Mouse (Mus musculus) spleen, postnatal 36 days (tissue): ENCODE measurements around the gene Pbxip1.

Experiments used
- DNase-seq, 2 experiments: peaks; one replicate each; pipeline ENCODE4 v3.0.0; 2022; ENCODE audit warnings: low spot score in 2 of 2, mixed read lengths in 1 of 2

Pbxip1 gene

DNA sequence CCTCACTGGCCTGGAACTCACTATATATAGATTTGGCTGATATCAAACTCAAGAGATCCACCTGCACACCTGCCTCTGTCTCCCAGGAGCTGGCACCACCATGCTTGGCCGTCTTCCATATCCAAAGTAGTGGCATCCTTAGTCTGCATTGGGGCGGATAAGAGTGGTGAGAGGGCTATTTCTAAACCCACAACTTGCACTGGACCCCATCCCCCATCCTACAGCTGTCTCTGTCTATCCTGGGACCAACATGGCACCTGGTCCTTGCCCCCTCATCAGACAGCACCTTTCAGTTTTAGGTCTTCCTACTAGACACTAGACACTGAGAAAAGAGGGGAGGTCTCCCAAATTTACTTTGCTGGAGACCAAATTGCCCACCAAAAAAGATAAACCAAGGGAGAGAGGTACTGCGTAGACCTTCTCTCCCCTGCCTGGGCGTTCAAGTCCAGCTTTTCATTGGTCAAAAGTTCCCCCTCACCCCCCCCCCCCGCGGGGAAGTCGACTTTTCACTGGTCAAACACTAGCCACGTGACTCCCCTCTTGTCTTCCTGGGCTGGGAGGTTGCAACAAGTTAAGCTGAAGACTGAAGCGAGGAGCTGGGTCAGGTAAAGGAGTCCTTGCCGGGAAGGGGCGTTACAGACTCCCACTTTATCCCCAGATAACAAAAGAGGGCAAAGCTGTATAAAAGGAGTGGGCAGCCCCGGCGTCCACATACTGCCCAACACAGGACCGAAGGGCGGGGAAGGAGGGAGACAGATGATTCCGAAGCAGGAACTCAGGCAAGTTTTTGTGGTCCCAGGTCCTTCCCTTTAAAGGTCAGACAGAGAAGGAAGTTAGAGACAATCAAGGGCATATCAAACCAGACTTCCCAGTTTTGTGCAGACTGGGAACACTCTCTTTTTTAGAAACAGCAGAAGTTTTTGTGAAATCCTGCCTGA lies at the start of gene Pbxip1:
TSS of gene Pbxip1 (plus strand) at position 531 of the 938 bp plus-strand sequence.
- DNase-seq = peak; percentile 77 to 79

DNA sequence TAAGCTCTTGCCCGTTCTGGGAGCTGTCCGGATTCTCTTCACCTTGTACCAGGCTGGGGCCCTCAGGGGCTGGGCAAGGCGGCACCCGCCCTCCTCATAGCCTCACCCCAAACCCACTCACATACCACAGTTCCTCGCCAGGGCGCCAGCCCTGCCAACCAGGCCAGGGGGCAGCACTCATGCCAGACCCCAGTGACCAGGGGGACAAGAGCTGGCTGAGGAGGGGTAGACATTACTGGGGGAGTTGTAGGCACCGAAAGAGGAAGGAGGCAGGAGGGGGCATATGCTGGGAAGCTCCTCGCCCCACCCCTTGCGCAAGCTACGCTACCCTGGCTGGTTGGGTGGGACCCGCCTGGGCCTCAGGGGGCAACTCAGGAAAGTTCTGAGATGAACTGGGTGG lies 48.9 kb upstream of the Pbxip1 start:
- no peak for DNase-seq

DNA sequence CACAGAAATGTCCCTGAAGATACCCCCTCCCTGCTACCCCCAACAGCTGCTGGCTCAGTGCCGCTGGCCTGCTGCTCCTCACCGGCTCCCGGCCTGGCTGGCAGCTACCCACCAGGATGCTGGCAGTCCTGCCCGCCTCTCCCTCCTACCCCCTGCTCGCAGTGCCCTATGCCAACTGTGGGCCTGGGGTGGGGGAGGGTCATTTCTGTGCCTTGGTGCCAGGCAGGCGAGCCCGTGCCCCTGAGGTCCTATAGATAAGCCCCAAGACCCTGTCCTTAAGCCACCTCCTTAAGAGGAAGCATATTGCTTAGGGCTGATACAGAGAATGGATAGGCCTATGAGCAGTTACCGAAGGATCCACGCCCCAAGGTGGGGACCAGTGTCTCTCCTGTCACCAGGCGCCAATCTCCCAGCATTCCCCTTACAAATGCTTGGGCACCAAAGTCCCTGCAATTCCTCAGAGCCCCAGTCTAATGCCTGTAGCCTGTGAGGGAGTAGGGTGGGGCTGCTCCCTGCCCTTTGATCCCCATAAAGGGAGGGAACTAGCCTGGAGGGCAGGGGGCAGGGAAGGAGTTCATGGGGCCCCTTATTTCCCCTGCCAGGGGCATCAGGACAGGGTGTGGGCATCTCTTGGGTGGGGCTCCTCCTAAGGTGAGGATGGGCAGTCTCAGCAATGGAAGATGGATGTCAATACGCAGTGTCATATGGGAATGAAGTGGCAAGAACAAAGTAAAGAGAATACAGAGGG lies 48.2 kb upstream of the Pbxip1 start:
- no peak for DNase-seq

DNA sequence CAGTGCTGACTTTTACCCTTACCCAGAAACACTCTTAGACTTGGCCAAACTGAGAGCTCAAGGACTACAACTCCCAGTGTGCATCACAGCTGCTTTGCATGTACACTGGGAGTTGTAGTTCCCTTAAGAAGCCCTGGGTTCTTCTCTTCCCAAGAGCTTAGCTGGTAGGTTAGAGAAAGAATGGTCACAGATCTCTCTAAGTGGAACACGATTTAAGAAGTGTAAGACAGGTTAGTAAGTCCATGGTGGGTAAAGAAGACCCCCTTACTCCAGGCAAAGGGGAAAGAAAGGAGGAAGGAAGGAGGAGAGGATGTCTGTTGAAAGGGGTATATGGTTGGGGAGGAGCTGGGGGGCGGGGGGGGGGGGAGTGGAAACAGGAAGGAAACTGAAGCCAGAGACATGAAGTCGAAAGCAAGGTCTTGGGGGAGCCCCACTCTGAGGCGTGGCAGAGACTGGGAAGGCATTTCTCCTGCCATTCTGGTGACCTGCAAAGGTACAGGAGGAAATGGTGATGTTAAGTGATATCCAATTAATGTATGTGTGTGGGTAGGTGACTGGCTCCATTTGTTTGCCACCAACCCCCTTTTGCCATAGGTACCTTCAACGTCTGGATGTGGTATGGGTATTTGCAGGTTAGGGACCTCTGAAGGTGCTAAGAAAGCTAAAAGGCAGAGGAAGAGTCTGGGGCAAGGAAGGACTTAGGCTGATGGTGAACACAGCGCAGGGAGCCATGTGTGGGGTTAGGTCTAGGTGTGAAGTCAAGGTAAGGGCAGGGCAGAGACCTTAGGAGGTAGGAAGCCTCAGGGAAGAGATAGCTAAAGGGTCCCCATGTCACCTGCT lies 47.4 kb upstream of the Pbxip1 start:
- DNase-seq = peak; percentile 74 to 79

DNA sequence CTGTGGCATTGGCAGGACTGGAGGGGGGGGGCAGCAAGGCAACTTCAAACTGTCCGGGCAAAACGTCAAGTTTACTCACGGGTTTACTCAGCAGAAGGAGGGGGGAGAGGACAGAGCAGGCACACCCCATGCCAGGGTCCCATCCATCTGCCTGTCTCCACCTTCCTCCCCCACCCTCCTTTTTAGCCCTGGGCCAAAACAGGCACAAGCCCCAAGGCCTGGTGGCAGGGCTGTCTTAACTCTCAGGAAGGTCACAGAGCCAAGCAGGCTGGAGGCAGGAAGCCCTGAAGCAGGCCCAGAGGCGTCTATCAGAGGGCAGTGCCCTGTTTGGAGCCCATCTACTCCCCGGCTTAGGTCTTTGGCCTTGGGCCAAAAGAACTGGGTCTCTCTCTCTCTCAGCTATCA lies 46.4 kb upstream of the Pbxip1 start:
- peak in 1 of 2 experiments; percentile 38 for DNase-seq

DNA sequence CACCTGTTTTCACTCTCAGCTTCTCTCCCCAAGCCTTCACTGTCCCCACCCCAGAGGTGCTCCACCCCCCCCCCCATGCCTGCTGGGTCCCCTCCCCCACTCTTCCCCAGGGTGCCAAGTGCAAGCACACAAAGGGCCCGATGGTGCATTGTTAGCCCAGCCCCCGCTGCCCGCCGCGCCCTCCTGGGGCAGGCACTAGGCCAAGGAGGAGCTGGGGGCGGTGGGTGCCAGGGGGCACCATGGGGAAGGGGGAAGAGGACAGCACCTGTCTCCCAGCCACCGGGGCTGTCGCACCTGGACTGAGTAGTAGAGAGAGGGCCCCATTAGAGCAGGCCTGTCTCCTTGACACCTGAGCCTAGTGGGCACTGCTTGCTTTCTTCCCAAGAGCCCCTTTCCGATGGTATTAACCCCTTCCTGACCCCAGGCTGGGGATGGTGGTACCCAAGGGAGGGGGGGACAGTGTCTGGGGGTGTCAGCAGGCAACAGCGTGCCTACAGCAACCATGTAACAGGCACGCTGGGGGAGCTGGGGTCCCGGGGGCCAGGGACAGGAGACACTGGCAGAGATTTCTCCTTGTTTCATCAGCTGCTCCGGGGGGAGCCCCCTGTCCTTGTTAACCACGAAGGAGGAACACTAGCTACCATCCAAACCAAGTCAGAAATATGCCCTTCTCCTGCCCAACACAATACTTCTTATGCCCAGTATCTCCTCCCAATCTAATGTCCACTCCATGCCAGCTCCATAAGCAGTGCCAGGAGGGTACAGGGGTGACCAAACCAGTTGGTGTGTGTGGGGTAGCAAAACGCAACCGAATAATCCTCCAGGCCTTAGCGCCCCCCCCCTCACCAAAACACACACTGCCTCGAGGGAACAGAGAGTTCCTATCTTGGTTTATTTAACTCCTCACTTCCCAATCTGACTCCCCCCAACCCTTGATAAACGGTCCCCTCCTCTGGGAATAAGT lies 45.5 kb upstream of the Pbxip1 start:
- DNase-seq = peak; percentile 70 to 75

DNA sequence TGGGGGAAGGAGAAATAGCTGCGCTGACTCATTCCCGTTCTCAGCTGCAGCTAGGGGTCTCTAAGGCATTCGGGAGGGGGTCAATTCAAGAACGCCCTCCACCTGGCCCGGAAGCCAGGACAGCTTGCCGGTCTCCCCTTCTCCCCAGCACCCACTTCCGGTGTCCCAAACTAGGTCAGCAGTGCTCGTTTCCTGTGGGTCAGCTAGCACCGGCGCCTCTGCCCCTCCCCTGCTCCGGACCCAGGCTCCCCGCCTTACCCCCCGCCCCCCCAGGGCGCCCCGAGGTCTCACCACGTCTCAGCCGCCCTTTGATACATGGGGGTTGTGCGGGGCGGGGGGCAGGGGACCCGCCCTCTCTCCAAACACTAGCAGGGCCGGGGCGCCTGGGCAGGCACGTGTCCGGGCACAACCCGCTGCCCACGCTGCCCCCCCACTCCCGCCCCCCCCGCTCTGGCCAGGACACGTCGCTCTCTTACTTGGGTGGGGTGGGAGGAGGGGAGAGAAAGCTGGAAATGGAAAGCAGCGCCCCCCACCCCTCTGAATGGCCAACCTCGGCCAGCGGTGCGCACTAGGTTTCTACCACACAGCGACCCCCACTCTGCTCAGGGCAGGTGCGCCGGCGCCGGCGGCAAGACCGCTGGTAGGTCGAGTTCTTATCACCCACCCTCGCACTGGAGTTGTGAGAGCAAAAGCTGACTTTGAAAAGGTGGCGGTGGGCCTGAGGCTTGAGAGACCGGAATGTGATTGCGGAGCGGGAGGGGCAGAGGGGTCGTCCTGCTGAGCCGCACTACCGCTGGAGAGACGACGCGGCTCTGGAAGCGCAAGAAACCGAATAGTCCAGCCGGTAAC lies 44.6 kb upstream of the Pbxip1 start:
- DNase-seq = peak; percentile 41 to 45

DNA sequence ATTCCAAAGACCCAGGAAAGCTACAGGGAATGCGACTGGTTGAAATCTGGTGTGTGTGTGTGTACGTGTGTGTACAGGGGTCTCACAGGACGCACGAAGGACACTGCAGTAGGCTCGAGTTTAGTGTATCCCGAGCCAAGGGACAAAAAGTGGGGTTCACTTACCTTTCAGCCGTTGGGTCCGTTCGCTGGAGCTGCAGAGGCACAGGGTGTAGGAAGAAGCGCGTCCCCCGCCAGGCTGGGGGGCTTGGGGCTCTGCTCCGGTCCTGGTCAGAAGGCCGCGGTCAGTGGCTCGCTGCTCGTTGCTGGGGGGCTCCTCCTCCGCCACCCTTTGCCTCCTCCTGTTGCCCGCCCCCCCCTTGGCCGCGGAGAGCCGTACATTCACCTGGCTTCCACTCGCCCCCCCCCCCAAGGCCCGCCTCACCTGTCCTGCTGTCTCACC lies 43.6 kb upstream of the Pbxip1 start:
- peak; percentile 27 to 36 for DNase-seq

DNA sequence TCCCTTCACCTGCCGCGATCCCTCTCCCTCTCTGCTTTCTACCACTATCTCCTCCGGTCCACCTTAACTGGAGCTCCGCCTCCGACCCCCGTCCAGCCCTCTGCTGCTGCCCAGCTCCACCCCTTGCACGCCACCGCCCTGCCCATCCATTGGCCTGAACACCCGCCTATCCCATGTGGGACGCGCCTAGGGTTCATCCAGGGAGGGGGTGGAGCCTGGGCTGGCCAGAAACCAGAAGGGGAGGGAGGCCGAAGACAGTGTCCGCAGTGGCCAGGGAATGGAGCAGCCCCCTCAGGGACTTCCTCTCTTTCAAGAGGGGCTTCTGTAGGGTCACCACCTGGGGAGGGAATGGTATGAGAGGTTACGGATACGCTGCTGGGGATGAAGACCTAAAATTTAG lies 42.9 kb upstream of the Pbxip1 start:
- peak; percentile 98 for DNase-seq

DNA sequence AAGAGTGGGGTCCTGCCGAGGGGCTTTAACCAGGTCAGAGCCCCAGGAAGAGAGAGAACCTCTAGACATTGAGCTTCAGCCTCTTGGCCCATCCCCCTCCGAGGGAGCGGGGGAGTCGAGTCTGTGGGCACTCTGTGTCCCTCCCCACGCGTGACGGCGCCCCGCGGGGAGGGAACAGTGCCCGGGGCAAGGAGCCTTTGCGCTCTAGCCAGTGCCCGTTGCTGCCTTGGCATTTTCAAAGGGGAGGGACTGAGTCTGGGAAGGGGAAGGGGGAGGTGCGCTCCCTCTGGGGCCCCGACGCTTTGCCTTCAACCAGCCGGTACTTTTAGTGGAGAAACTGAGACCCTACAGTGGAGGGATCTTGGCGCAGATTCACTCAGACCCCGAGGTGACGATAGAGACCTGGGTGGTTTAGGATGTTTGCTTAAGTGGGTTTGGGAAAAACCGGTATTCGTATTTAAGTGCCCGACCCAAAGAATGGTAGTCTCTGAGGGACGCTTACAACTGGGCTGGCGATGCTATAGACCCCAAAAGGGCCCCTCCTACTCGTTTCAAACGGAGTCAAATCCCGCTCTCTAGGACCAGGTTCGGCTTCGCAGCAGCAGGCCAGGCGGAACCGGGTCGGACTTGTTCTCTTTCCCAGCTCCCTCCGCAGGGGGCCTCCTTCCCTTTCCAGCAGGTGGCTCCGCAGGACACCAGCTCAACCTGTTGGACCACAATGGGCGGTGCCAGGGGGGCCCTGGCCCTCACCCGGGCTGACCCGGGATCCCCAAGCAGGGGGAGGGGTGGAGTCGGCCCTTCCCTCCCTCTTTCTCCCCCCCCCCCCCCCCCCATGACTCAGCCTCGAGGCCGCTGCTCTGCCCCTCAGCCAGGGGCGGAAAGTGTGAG lies 42.3 kb upstream of the Pbxip1 start, which contains the start of gene Zbtb7b:
TSS of gene Zbtb7b (minus strand) at position 771 of the 888 bp plus-strand sequence.
- peak; percentile 59 to 66 for DNase-seq

DNA sequence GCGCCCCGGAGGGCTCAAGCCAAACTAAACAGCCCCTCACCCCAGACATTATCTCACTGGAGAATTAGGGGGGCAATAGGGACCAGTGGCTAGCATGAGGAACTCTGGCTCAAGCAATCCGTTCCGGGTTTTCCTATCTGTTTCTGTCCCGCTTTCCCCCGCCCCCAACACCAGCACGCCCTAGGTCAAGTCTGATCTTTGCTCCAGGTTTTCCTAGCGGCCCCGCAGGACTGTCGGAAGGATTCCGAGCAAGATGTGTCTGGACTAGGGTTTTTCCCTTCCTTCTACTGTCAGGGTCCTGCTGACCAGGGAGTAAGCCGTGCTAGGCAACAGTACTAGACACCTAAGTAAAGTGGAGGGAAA lies 41.6 kb upstream of the Pbxip1 start:
- DNase-seq = peak; percentile 46 to 70

DNA sequence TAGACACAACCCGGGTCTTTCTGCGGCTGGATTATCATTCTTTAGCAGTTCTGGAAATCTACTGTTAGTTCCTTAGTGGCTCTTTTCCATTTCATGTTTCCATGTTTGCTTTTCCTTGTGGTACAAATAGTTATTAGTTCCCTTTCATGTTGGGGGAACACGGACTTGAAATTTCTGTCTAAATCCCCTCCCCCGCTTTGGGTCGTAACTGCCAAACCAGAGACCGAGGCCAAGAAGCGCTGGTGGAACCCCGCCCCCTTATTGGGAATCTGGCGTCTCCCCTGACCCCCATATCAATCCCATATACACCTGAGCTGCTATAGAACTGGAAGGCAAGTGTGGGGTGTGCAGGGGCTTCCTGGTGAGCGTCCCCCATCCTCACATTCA lies 41.1 kb upstream of the Pbxip1 start:
- no peak for DNase-seq

DNA sequence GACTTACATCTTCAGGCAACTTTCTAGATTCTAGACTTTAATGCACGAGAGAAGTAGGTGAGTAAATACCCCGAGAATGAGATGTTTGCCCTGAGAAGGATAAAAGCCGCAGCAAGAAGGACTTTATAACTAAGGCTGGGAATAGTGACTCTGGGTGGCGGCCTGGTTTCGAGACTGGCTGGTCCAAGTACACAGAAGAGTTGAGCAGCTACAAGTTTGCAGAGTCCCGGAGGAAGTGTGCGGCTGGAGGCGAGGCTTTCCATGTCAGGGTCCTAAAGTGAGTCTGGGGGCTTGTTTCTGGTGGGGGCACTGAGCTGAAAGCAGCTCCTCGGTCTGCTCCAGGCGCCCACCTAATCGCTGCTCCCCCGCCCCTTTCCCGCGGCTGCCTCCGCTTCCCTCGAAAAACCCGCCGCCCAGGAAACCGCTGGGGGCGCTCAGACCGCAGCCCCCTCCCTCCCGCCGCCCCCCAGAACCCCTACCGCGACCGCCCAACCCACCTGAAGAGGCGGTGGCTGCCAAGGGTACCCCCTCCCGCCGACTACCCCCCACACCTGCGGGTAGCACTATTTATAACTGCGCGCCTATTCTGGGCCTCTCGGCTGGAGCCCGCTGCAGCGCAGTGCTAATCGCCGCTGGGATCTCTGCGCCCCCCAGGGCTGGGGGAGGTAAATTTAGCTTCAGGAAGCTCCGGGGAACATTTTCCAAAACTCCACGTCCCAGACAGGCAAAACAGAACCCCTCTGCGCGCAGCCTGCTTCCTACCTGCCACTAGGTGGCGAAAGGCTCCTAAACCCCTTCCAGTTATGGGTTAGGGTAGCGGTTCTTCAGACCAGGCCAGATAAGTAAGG lies 40.5 kb upstream of the Pbxip1 start:
- peak; percentile 55 to 58 for DNase-seq

DNA sequence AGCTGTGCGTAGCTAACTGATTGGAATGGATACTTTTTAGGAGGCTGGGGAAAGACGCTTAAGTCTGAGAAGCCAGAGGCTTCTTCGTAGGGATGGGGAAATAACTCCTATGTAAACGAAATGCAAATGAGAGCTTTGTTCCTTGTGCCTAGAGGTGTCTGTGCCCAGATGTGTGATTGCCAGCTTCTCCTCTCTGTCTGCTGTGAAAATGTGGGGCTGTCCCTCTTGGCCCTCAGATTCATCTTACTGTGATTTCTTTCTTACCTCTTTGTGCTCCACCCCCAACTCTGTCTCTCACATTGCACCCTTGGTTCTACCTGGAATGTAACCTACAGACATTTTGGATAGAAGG lies 39.9 kb upstream of the Pbxip1 start:
- DNase-seq = no peak

DNA sequence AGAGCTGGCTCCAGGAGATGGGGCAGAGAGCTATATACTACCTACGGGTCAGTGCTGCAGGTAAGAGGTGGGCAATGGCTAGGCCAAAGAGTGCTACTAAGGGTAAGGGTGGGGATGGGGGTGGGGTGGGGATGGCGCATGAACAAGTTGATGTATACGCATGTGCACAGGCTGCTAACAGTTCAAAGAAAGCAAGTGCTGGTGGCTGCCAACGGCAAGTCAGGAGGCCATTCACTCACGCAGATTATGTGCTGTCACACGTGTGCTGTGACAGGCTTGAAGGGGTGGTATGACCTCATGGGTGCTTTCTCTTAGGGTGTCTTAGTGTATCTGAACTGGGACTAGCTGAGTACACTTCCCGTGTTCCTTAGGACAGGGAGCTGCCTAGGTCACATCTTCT lies 35.2 kb upstream of the Pbxip1 start:
- DNase-seq = no peak

DNA sequence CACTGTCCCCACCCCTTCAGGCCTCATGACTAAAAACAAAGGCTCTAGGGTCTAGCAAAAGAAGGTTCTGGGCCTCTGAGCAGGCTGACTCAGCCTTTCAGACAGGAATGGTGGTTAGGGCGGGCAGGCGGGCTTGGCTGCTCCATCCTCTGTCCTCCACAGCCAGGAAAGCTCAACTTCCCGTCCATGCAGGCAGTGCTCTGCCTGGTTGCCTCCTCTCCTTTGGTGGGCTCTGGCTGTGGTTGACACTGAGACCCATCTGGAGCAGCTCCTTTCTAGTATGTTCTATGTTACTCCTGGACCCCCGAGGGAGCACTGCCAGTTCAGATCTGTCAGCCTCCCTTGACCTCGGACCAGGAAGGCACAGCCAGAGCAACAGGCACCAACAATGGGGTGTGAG lies 33.8 kb upstream of the Pbxip1 start, which contains the start of gene Lenep:
TSS of gene Lenep (minus strand) at position 101 of the 400 bp plus-strand sequence.
- DNase-seq = no peak

DNA sequence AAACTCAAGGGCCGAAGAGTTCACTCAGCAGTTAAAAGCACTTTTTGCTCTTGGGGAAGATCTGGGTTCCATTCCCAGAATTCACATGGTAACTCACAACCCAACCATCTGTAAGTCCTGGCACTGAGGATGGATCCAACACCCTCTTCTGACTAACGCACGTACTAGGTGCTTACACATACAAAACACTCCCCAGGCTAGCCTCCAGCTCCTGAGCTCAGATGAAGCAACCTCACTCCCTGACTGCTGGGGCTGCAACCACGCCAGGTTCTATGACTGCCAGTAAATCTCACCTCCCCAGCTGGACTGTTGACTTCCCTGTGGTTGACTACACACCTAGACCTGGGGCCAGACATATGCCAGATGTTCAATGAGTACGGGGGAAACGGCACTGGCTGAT lies 29.6 kb upstream of the Pbxip1 start:
- no peak for DNase-seq

DNA sequence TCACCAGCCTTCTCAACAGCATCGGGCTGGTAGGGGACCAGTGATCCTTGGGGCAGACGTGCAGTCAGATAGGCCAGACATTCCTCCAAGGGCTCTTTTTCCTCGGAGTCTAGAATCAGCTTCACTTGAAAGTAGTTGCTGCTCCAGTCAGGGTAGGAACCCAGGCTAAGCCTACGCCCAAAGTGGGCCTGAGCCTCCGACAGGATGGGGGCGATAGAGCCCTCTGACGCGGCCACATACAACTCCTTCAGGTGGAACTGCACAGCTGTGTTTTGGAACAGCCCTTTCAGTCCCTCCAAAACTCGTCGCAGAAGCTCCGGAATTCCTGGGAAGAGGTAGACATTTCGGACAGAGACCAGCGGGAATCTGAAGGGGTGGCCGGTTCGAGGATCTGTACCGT lies 28.1 kb upstream of the Pbxip1 start:
- no peak for DNase-seq
